Mouse (Mus musculus) cerebellum, adult 8-10 months (tissue): Measurements from ENCODE around the gene Ryr2.
"Not testable (repeated sequence)": the region's sequence is repeated elsewhere in the genome, so short reads cannot be mapped to it uniquely, and the experiment has no call there.

ENCODE experiments used
- DNase-seq: peaks from one replicate; pipeline ENCODE4 v3.0.0; 2022

Gene Ryr2

GRCm38 (mm10) chr13:11745479-11745878 lies 361.3 kb downstream of the Ryr2 start:
- DNase-seq = no peak

GRCm38 (mm10) chr13:11738211-11738610 lies 368.5 kb downstream of the Ryr2 start:
- DNase-seq = no peak

DNA sequence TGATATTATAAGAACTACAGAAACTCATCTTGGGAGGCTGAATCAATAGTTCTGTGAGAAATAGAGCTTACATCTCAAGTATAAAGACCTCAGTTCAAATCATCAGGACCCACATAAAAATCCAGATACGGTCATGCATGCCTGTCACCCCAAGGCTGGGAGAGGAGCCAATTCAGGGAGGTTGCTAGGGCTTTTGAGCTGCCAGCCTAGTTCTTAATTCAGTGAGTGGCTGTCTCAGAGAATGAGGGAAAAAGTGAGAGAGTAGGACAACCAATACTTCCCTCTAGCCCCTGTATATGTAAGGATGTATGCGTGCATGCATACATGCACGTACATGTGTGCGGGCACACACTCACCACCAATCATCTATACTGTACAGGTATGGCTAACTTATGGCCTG lies 390.5 kb downstream of the Ryr2 start:
- DNase-seq = no peak

- DNase-seq = peak; percentile 24
These were observed 396.9 kb downstream of the Ryr2 start for GRCm38 (mm10) chr13:11709708-11710471.

DNA sequence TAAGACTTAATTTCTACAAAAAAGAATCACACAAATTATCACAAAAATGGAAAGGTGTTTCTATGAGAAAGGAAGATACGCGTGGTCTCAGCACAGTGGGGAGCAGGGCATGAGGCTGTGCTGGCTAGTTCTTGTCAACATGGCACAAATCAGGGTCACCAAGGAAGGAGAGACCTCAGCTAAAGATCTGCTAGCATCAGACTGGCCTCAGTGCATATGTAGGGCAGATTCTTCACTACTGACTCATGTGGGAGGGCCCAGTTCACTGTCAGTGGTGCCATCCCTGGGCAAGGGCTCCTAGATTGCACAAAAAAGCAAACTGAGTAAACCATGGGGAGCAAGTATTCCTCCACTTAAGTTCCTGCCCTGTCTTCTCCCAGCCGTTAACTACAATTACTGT lies 405.0 kb downstream of the Ryr2 start:
- no peak for DNase-seq

DNA sequence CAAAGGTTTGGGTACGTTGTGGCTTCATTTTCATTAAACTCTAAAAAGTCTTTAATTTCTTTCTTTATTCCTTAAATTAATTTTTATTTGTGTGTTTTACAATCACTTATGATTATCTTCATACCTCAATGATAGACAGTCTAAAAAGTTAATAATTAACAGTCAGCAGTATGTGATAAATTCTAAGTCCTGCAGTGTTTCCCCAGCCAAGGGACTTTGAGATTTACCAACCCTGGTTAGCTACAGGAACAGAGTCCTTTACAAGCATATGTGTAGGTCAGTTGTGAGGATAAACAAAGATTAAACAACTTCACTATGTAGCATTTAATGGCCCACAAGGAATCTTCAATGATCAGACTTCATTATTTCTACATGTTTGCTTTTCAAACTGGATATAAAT lies 410.2 kb downstream of the Ryr2 start:
- no peak for DNase-seq

DNA sequence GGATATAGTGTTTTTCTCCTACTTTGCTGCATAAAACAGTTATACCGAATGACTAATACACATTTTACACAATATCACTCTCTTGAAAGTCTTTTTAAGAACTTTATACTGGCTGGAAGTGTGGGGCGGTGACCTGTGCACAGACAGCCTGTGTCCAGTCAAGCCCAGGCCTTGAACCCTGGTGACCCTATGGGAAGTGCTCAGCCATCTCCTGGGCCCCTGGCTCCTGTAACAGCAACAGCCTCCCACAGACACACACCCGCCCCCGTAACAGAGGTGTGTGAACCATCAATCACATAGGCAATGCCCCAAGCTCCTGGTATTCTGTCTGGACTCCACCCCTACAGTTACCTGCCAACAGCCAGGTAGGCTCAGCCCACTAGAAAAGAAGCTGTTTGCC lies 424.9 kb downstream of the Ryr2 start:
- no peak for DNase-seq

DNA sequence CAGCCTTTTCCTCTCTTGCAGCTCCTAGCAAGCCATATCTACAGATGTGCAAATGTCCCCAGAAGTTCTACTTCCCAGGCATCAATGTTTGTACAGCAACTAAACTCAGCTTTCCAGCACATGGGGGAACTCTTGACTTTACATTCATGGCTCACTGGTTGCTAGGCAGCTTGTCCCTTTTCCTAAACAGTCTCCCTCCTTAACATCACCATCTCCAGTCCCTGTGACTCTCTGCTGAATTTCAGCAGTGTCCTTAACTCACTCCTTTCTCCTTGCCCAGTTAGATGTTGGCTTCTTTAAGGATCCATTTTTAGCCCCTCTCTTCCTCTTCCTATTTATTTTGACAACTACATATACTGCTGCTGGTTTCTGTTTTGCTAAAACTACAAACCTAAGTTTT lies 443.9 kb downstream of the Ryr2 start:
- DNase-seq = no peak

- DNase-seq = no peak
These were observed 461.9 kb downstream of the Ryr2 start for GRCm38 (mm10) chr13:11644846-11645245.

DNA sequence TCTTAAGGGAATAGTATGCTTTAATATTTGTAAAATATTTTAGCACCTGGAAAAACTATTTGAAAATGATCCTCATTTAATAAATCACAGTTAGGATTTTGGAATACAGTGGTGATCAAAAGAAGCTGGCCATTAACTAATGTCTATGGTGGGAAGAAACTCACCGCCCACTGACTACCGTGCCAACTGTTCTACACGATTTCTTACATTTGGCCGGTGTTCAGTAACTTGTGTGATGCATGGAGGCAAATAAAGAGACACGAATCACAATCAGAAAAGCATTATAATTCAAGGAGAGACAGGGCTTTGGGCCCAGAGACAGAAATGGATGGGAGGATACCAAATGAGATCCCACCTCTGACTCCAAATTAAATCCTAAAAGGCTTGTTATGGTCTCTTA lies 470.4 kb downstream of the Ryr2 start:
- no peak for DNase-seq

DNA sequence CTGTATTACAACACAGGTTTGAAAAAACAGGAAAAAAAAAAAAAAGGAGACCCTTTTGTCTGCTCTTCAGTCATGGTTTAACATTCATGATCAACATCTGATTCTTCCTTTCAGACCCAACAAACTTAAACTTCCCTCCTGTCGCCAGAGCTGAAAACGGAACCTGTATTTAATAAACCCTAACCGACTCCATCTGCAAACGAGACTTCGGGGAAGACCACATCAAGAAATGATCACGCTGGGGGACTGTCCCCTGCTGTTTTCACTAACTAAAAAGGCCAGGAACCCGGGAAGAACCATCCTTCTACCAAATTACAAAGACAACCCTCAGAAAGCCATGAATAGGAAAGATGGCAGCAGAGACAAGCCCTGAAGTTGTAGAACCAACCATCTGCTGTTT lies 482.2 kb downstream of the Ryr2 start:
- DNase-seq = no peak

- no peak for DNase-seq
These were observed 511.3 kb downstream of the Ryr2 start for GRCm38 (mm10) chr13:11595431-11595830.

- no peak for DNase-seq
These were observed 521.5 kb downstream of the Ryr2 start for GRCm38 (mm10) chr13:11585283-11585682.

DNA sequence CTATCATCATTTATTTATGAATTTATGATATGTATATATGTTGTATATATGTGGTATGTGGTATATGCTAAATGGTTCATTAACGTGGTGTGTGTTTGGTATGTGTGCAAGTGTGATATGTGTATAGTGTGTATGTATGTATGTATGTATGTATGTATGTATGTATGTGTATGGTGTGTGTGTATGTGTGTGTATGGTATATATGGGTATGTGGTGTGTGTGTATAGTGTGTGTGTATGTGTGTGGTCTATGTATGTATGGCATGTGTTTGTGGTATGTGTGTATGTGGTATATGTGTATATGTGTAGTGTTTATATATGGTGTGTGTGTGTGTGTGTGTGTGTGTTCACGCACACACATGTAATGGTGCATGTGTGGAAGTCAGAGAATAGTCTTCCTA lies 534.2 kb downstream of the Ryr2 start:
- no peak for DNase-seq

DNA sequence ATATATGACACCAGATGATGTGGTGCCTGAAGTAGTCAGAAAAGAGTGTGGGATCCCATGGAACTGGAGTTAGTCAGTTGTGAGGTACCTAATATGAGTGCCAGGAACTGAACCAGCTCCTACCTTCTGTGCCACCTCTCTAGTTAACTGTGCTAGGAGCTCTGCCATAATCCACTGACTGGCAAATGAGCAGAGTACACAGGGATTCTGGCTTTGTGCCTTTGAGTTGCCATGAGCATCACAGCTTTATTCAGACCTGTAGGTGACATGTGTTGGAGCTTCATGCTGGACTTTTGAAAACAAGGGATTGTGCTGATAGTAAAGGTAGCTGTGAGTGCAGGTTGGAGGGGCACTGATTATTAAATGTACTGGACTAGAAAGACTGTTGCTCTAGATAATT lies 539.4 kb downstream of the Ryr2 start:
- no peak for DNase-seq

- DNase-seq = no peak
These were observed 540.3 kb downstream of the Ryr2 start for GRCm38 (mm10) chr13:11566486-11566885.

- peak; percentile 27 for DNase-seq
These were observed 543.3 kb downstream of the Ryr2 start for GRCm38 (mm10) chr13:11563224-11564024.

- DNase-seq = no peak
These were observed 557.1 kb downstream of the Ryr2 start for GRCm38 (mm10) chr13:11549644-11550043.

DNA sequence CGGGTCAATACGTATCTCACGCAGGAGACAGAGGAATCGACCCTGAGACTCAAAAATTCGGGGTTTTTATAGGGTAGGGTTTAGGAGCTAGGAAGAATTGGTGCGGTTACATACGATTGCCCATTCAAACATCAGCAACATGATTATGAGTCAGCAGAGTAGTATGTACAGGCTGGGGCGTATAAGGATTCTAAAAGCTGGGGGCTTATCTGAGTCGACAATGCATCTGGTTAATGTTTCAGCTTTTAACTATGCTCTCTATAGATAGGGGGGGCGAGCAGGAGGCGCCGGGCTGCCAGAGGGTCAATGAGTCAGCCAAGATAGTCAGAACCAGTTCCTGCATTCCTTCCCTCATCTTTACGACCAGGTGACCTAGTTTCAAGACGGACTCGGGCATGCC lies 557.6 kb downstream of the Ryr2 start:
- not testable (repeated sequence) for DNase-seq

GRCm38 (mm10) chr13:11545841-11546240 lies 560.9 kb downstream of the Ryr2 start:
- no peak for DNase-seq

- no peak for DNase-seq
These were observed 564.2 kb downstream of the Ryr2 start for GRCm38 (mm10) chr13:11542546-11542945.

GRCm38 (mm10) chr13:11536851-11537250 lies 569.9 kb downstream of the Ryr2 start:
- no peak for DNase-seq

- no peak for DNase-seq
These were observed 570.9 kb downstream of the Ryr2 start for GRCm38 (mm10) chr13:11535874-11536273.

DNA sequence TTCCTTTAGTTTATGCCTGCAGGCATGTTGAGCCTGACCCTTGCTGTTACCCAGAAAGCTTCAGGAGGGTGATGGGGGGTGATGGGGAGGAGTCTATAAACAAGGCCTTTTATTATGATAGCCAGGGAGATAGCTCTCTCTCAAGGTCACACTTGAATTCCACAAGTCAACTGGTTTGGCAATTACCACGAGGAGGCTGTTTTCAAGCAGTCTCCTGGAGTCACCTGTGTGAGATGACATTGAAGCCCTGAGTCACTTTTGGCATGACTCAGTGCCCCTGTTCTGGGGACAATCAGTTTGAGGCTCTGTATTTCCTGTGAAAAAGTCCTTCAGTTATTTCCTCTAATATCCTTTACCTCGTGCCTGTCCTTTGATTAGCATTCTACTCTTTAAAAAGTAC lies 573.5 kb downstream of the Ryr2 start:
- DNase-seq = no peak
